Mouse (Mus musculus) cerebellum, adult 2 months (tissue): ENCODE measurements around the gene Dnajc13.

Source experiments
- CTCF ChIP-seq: fragments of 200-500 bp; IDR thresholded peaks from 2 replicates; pipeline ENCODE4 v1.5.1; 2011; ENCODE audit warnings: low read depth, mild to moderate bottlenecking, control low read depth, low read length, moderate library complexity, borderline replicate concordance; ENCODE audit not compliant: insufficient read depth
- POLR2A ChIP-seq: fragments of 200-500 bp; IDR thresholded peaks from 2 replicates; pipeline ENCODE4 v1.6.1; 2011; ENCODE audit warnings: low read length, control low read depth, borderline replicate concordance; ENCODE audit not compliant: insufficient read depth

- TF ChIP-seq CTCF (no peak), POLR2A (no peak)
Observed at GRCm38 (mm10) chr9:104109151-104109550, 153.6 kb downstream of the Dnajc13 start.
